Mouse (Mus musculus) left cerebral cortex, postnatal 25 days (tissue): ENCODE data around the gene Ltb. TPM values are rescaled to one million over a fixed set of nuclear protein-coding genes. Genes with fewer than 3 reads are reported as not detected.

Experiments
- DNase-seq, 2 experiments: peaks; one replicate each; pipeline ENCODE4 v3.0.0; 2022; ENCODE audit warnings: low spot score in 2 of 2, mixed read lengths in 1 of 2
- intact Hi-C: fragments of 180-260 bp; cut with DNase I; formaldehyde crosslinking; loops from one replicate; pipeline ENCODE4 v1.15.1; 2025
- total RNA-seq, 2 experiments: library from RNA; stranded (reverse); gene quantifications; 2 replicates each; pipeline ENCODE4 v1.2.3; 2021

Gene Ltb
- total RNA-seq = under 1 TPM; 0.64 to 0.99 TPM

DNA sequence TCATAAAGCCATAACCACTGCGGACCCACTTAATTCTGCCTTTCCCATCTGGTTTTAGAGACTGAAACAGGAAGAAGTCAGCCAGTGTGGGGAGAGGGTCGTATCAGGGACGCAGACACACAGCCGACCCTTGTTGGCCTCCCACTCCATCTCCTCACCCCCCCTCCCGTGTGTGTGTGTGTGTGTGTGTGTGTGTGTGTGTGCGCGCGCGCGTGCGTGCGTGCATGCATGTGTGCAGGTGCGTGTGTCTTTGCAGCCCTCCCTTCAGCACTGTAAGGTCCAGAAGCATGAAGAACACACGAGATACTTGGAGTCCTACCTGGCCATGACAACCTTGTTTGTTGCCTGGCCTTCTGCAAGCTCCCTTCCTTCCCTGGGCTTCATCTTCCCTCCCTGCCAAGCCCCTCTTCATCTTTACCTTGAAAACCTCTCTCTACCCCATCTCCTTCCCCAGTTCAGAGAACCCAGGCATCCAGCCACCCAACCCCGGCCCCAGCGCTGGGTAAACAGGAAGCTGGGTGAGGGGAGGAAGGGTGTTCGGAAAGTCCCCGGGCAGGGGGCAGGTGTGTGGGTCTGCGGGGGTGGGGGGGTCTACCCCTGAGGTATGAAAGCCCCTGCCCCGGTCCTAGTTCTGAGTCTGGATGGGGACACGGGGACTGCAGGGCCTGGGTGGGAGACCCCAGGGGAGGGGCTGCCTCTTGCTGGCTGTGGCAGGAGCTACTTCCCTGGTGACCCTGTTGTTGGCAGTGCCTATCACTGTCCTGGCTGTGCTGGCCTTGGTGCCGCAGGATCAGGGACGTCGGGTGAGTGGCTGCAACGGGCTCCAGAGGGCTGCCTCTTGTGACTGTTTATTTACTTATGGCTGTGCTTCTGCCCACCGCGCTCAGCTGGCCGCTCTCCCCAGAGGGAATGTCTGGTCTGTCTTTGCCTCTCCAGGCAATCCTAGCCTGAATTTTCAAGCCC is at the start of gene Ltb:
Gene Ltb (plus strand): TSS at position 559 of the 963 bp plus-strand sequence.
- intact Hi-C loops = no loop called here
- DNase-seq = no peak

- intact Hi-C loops = no loop called here
- DNase-seq = no peak
Measured at GRCm38 (mm10) chr17:35146139-35146538, 48.1 kb upstream of the Ltb start.

DNA sequence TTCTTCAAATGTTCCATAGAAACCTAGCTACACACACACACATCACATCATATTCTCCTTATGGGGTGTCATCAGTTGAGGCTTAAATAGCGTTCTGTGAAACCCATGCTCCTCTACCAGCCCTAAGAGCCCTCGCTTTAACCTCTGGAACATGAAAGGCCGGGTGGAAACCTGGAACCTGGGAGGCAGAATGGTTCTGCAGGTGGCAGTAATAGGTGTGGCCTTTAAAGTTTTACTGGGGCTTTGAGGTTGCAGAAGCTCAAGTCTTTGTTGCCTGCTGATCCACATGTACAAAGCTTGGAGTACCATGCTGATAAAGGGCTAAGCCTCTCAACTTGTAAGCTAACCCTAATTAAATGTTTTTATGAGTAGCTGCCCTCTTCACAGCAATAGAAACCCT is 46.9 kb upstream of the Ltb start:
- no peak for DNase-seq
- intact Hi-C loops = no loop called here

DNA sequence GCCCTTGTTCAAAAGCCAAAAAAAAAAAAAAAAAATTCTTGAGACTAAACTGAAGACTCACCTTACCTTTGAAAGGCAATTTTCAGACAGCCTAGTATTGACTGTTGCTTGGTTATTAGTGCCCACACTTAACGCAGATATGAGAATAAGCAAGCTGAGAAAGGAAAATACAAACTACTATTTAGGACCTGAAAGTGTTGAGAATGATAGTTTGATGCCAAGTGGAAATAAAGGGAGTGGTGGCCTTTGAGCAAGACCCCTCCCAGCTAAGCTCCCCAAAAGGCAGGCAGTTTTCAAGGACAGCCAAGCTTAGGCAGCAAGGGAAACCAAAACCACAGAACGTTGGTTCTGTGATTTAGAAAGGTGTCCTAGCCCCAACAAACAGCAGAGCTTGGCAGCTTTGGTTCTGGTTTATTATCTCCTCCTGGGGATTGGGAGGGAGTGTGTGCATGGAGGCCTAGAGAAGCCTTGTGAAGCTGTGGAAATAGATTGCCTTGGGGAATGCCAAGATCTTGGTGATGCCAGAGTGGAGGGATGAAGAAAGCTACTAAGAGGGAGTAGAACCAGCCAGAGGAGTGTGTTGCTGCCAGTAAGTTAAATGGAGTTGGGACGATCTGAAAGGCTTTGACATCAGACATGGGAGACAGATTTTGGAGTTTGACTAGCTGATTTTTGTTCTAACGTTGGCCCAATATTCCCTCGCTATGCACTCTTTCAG is 46.2 kb upstream of the Ltb start:
- intact Hi-C loops = loop anchor here (2.0 kb wide), 1 partner anchor 15 kb away; no protein-coding TSS in a partner anchor
- no peak for DNase-seq

DNA sequence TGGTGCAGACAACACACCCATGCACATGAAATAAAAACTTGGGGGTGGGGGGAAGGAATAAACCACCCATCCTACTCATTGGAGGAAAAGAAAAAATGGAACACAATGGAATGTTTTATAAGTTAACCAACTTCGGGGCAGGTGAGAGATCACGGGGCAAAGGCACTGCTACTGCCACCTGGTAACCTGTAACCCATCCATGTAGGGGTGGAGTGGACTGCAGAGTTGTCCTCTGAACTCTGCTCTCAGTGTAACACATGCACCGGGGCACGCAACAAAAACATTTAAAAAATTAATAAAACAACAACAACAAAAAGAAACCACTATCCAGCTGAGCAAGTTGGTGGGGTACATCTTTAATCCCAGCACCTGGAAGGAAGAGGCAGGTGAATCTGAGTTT is 42.1 kb upstream of the Ltb start:
- intact Hi-C loops = no loop called here
- no peak for DNase-seq

- no peak for DNase-seq
- intact Hi-C loops = no loop called here
Measured at GRCm38 (mm10) chr17:35153077-35153476, 41.2 kb upstream of the Ltb start.

DNA sequence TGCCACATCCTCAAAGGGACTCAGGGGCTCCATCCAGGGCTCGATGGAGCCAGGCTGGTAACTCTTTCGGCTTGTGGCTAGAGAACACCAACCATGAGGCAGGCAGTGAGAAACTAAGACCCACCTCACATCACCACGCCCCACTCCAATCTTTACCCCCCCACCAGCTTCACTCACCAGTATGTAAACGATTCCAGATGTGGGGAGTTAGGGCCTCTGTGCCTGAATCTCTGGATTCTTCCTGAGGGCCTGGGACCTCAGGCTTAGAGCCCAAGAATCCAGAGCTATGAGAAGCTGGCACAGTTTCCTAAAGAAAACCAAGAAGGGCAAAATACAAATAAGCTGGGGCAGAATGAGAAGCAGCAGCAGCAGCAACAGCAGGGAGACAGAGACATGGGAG is 40.3 kb upstream of the Ltb start:
- intact Hi-C loops = no loop called here
- no peak for DNase-seq

DNA sequence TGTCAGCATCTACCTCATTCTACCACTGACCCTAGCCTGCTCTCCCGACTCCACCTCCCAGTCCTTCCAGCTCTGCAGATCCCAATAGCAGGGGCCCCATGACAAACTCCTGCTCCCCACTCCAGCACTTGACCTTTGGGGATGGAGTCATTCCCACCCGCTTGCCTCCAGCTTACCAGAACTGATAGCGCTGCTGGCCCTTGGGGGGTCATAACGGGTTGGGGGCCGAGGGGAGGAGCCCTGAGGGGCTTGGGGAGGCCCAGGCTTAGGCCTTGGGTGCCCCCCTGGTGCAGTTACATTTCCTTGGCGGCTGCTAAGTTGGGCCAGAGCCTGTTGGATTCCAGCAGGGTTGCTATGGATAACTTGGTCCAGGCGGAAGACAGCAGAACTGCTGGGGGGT is 39.6 kb upstream of the Ltb start:
- intact Hi-C loops = no loop called here
- no peak for DNase-seq

DNA sequence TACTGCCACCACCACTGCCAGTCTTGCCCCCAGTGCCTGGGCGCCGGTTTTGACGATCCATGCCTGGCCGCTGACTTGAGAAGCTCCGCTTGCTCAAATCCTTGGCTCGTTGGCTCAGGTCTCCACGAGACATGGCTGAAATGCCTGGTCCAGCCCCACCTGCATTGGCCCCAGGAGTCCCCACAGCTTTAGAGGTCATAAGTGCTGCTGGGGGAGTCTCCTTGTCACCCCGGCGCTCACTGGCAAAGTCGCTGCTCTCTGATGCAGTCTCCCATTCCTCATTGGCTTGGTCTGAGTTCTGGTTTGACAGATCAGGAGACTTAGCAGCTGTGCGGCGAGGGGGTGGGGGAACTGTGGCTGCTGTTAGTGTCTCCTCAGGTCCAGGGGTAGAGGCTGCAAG is 38.8 kb upstream of the Ltb start:
- no peak for DNase-seq
- intact Hi-C loops = no loop called here

- DNase-seq = no peak
Measured at GRCm38 (mm10) chr17:35156461-35157200, 37.6 kb upstream of the Ltb start.

GRCm38 (mm10) chr17:35157254-35157653 is 37.0 kb upstream of the Ltb start:
- intact Hi-C loops = no loop called here
- no peak for DNase-seq

More at GRCm38 (mm10) chr17:35156461-35157200, 37.6 kb upstream of the Ltb start:
- intact Hi-C loops = no loop called here

DNA sequence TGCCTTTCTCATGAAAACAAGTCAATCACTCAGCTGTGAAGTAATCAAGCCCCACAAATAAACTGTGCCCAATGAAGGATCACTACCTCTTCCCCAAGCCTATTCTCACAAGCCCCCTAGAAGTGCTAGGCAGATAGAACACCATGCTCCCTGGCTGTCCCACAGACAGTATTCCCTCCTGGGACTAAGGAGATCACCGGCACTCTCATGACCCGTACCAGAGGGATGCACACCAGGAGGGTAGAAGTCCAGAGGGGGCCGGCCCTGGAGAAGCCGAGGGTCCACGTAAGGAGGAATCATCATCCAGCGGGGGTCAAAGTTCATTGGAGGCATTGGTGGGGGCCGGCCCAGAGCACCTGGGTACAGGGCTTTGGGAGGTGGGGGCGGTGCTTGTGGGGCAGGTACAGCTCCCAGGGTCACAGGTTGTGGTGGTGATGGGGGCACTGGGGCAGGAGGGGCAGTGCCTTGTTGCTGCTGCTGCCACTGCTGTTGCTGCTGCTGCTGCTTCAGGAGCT is 36.5 kb upstream of the Ltb start:
- intact Hi-C loops = no loop called here
- no peak for DNase-seq

DNA sequence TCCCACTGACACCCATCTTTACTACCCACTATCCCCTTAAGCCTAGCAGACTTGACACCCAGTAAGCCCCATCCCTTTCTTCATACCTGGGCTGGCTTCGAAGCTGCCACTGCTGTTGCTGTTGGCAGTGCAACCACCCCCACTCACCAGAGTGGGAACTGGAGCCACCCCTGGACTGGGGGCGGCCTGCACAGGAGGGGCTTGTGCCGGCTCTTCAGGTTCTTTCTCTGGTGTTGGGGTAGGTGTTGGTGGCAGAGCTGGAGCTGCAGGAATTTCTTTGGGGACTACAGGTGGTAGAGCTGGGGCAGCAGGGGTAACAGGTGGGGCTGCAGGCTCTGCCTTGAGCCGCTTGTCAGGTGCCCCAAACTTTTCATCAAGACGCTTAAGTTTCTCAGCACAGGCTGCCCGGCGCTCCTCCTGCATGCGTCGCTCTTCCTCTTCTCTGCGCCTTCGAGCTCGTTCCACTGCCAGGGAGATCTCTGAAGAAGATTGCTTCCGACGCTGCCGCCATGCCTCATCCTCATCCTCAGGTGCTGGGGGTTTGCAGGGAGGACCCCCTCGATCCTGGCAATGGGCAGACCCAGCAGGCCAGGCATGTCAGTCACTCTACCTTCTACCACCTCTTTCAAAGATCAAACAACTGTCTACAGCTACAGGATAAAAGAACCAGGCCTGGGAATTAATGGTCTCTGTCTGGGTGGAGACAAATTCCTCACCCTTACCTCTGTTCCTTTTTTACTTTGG is 35.2 kb upstream of the Ltb start:
- intact Hi-C loops = no loop called here

DNA sequence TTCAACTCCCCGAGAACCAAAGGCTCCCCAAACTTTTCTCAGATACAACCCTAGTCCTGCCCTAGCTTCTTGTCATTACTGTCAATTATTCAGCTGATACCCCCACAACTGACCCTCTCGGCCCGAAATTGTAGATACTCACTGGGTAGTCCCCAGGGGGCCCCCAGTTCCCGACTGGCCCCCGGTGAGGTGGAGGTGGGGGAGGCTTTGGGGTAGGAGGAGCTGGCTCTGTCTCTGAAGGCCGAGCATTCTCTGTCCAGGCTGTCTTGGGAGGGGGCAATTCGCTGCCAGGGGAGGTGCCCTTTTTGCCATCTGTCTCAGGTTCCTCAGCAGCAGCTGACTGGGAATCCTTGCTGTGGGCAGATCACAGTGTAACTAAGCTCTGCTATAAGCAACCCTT is 34.6 kb upstream of the Ltb start:
- intact Hi-C loops = no loop called here
- DNase-seq = no peak

More for the DNA sequence above, 35.2 kb upstream of the Ltb start:
- no peak for DNase-seq

- intact Hi-C loops = no loop called here
- no peak for DNase-seq
Measured at GRCm38 (mm10) chr17:35161421-35161820, 32.8 kb upstream of the Ltb start.

DNA sequence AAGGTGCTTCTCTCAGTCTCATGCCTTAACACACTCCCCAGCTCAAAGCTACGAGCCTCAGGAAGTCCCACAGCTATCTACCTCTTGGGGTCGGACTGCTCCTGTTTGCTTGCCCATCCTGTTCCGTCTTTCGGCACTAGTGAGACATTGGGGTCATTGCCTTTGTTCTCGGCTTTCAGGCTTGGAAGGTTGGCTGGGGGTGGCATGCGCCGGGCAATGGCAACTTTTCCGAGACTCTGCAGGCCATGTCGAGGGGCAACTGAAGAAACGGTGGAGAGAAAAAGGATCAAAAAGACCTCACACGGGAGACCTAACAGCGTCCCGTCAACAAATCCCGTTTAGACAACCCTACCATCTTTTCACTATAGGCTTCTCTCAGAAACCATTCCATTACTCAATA is 32.1 kb upstream of the Ltb start:
- no peak for DNase-seq
- intact Hi-C loops = loop anchor here (2.0 kb wide), 1 partner anchor 13 kb away; no protein-coding TSS in a partner anchor

DNA sequence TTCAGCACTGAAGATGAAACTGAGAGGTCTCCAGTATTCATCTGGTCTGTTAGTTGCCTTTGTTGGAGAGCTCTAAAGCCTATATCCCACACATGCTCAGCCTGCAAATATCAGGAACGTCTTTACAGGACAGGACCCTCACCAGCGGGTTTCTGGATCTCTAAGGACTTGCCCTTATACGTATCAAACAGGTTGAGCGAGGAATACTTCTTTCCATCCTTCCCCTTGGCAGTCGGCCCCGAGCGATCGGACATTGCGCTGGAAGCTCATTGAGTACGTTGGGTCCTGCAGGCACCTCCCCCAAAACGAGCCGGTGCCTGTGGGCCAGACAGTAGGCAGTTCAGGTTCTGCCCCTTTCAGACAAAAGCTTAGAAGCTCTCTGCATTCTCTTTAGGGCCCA is 31.5 kb upstream of the Ltb start:
- intact Hi-C loops = loop anchor here (2.0 kb wide), 1 partner anchor 14 kb away; no protein-coding TSS in a partner anchor
- no peak for DNase-seq

DNA sequence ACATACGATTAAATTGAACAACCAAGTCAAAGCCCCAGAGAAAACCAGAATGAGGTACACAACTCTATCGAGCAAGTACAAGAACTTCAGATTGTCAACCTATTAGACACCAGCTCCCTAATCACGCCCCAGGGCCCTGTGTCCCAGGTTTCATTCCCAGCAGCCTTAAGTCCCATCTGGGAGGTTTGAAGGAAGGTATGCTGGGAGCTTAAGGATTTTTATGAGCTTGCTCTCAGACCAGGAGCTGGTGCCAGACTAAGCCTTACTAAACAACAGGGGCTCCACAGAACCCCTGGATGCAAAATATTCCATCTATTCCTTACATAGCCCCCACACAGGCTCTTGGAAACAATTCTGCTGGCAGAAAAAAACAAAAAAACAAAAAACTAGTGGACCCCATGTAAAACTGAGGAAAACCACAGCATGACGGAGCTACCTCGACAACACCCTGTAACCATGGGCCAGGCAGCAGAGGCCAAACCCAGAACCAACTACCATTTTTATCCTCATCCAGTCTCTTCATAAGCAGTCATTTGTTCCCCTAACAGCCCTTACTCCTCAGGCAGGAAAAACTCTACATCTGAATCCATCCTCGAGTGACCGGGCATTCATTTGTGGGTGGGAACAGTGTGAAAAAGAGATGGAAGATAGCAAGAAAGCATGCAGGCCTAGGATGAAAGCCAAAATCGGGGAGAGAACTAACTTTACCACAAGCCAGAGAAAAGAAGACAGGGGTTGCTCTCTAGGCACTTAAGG is 30.7 kb upstream of the Ltb start:
- no peak for DNase-seq
- intact Hi-C loops = loop anchor here (1.0 to 2.0 kb wide), 2 partner anchors 15 to 28 kb away; partner anchors contain the start of gene Bag6
